Mouse (Mus musculus) urinary bladder, adult 18-20 months (tissue): ENCODE results near the gene Nup210l.

Experiments
- DNase-seq, 2 experiments: peaks; one replicate each; pipeline ENCODE4 v3.0.0; 2022; ENCODE audit warnings: low spot score in 2 of 2, mixed read lengths in 2 of 2

Gene Nup210l

GRCm38 (mm10) chr3:90155996-90156395 is 52.1 kb downstream of the Nup210l start:
- no peak for DNase-seq

- DNase-seq: no peak
Observed at GRCm38 (mm10) chr3:90159757-90160156, 55.8 kb downstream of the Nup210l start.

- DNase-seq: no peak
Observed at GRCm38 (mm10) chr3:90161541-90161940, 57.6 kb downstream of the Nup210l start.

GRCm38 (mm10) chr3:90179566-90179965 is 75.6 kb downstream of the Nup210l start:
- DNase-seq: no peak

- no peak for DNase-seq
Observed at GRCm38 (mm10) chr3:90183581-90183980, 79.6 kb downstream of the Nup210l start.

- DNase-seq: no peak
Observed at GRCm38 (mm10) chr3:90190859-90191510, 87.1 kb downstream of the Nup210l start.

- no peak for DNase-seq
Observed at GRCm38 (mm10) chr3:90194759-90195158, 90.8 kb downstream of the Nup210l start.

GRCm38 (mm10) chr3:90195644-90196043 is 91.7 kb downstream of the Nup210l start:
- DNase-seq: no peak

GRCm38 (mm10) chr3:90197548-90197947 is 93.6 kb downstream of the Nup210l start:
- no peak for DNase-seq

GRCm38 (mm10) chr3:90202884-90203283 is 99.0 kb downstream of the Nup210l start:
- DNase-seq: no peak

- DNase-seq: no peak
Observed at GRCm38 (mm10) chr3:90203619-90204018, 99.7 kb downstream of the Nup210l start.

GRCm38 (mm10) chr3:90204582-90204981 is 100.7 kb downstream of the Nup210l start:
- no peak for DNase-seq

- DNase-seq: no peak
Observed at GRCm38 (mm10) chr3:90208662-90209061, 104.7 kb downstream of the Nup210l start.

- no peak for DNase-seq
Observed at GRCm38 (mm10) chr3:90209908-90210566, 106.1 kb downstream of the Nup210l start.

- DNase-seq: no peak
Observed at GRCm38 (mm10) chr3:90211475-90212398, 107.8 kb downstream of the Nup210l start.

GRCm38 (mm10) chr3:90212723-90213122 is 108.8 kb downstream of the Nup210l start:
- DNase-seq: no peak

- peak; percentile 86 to 88 for DNase-seq
Observed at GRCm38 (mm10) chr3:90213377-90213866, 109.5 kb downstream of the Nup210l start, which contains the start of the genes Rps27 and Rab13. Gene Rps27 (minus strand): TSS chr3:90213651. Gene Rab13 (plus strand): TSS chr3:90213695.

GRCm38 (mm10) chr3:90213956-90214684 is 110.2 kb downstream of the Nup210l start:
- no peak for DNase-seq

GRCm38 (mm10) chr3:90215825-90216380 is 112.0 kb downstream of the Nup210l start:
- DNase-seq: no peak

GRCm38 (mm10) chr3:90220088-90220487 is 116.2 kb downstream of the Nup210l start:
- DNase-seq: no peak

GRCm38 (mm10) chr3:90220531-90220951 is 116.6 kb downstream of the Nup210l start:
- DNase-seq: peak; percentile 73 to 79
